Mouse (Mus musculus) erythroblast, embryonic 14.5 days (primary cell): ENCODE data around the gene Lamp1.

Experiments used
- GATA1 ChIP-seq: IDR thresholded peaks from 2 replicates; pipeline ENCODE4 v1.6.1; 2012; ENCODE audit warnings: low read length, inconsistent platforms, mixed read lengths
- TAL1 ChIP-seq: IDR thresholded peaks from 3 replicates; pipeline ENCODE4 v1.6.1; 2012; ENCODE audit warnings: low read length, inconsistent platforms, mixed read lengths

DNA sequence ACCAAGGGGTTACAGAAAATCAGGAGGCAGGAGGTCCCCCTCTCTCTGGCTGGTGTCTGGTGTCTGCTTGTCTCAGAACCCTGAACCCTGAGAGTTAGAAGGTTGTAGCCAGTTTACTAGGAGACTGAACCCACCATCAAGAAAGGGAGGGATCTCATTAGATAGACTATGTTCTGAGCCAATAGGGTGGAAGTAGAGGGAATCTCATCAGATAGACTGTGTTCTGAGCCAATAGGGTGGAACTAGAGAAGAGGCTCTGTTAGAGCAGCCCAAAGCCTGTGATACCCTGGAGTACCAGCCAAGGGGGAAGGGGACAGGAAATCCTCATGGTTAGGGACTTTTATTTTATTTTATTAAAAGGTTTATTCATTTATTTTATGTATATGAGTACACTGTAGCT, 59.0 kb downstream of the Lamp1 start:
- TF ChIP-seq TAL1 (no peak), GATA1 (no peak)
